Mouse (Mus musculus): ENCODE data around the gene Gtf2h2.
"Not testable (repeated sequence)": the region's sequence is repeated elsewhere in the genome, so short reads cannot be mapped to it uniquely, and the experiment has no call there.

Gene Gtf2h2

GRCm38 (mm10) chr13:100483610-100484009 lies 8.8 kb downstream of the Gtf2h2 start:
- DNase-seq, result no peak

GRCm38 (mm10) chr13:100463527-100464222 lies 28.7 kb downstream of the Gtf2h2 start:
- DNase-seq, result no peak

GRCm38 (mm10) chr13:100461336-100461735 lies 31.0 kb downstream of the Gtf2h2 start:
- no peak for DNase-seq

- not testable (repeated sequence) for DNase-seq
Observed at GRCm38 (mm10) chr13:100452415-100453127, 39.8 kb downstream of the Gtf2h2 start, which contains the start of gene Naip1. TSS of gene Naip1 (minus strand) at chr13:100452869.

GRCm38 (mm10) chr13:100449495-100449894 lies 42.9 kb downstream of the Gtf2h2 start:
- no peak for DNase-seq

- no peak for DNase-seq
Observed at GRCm38 (mm10) chr13:100440116-100440515, 52.3 kb downstream of the Gtf2h2 start.

- DNase-seq, result no peak
Observed at GRCm38 (mm10) chr13:100438701-100439100, 53.7 kb downstream of the Gtf2h2 start.

GRCm38 (mm10) chr13:100437322-100437825 lies 55.0 kb downstream of the Gtf2h2 start:
- DNase-seq, result no peak

GRCm38 (mm10) chr13:100436556-100437163 lies 55.7 kb downstream of the Gtf2h2 start:
- DNase-seq, result not testable (repeated sequence)

GRCm38 (mm10) chr13:100419958-100420357 lies 72.4 kb downstream of the Gtf2h2 start:
- not testable (repeated sequence) for DNase-seq

GRCm38 (mm10) chr13:100414428-100414827 lies 78.0 kb downstream of the Gtf2h2 start:
- no peak for DNase-seq
